Mouse (Mus musculus) ES-E14 (cell line): Measurements from ENCODE around the gene Isoc2b.

ENCODE experiments used
- HCFC1 ChIP-seq: IDR thresholded peaks from 2 replicates; pipeline ENCODE4 v1.6.1; 2012; ENCODE audit warnings: low read length, inconsistent platforms, borderline replicate concordance; ENCODE audit not compliant: insufficient read depth
- ZC3H11A ChIP-seq: IDR thresholded peaks from 2 replicates; pipeline ENCODE4 v1.6.1; 2012; ENCODE audit warnings: low read depth, mild to moderate bottlenecking, inconsistent platforms, low read length, borderline replicate concordance

DNA sequence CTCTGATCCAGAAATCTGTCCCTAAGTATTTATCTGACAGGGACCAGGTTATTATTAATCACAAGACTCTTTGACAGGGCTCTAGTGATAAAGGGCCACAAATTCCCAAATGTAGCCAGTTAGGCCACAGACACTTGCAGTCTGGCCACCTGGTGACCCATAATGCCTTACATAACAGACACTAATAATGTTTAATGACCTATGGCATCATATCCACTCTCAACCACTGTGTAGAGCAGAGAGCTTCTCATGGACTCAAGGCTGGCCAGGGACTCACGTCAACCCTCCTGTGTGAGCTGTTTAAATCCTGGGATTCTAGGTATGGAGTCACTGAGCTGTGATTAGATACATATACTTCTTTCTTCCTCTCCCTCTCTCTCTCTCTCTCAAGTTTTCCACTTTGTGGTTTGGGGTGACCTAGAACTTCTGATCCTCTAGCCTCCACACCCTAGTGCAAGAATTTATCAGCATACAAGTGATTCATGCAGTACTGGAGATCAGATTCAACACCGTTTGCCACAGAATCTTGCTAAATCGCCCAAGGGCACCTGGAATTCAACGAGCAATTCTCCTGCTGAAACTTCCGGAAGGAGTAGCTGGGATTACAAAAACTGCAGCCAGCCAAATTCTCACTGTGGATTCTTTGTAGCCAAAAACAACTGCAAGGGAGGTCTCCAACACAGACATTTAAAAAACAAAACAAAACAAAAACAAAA is 5.8 kb downstream of the Isoc2b start:
- TF ChIP-seq ZC3H11A (no peak), HCFC1 (no peak)
